Mouse (Mus musculus): ENCODE measurements around the gene Prpf6.

GRCm38 (mm10) chr2:181587796-181588195 lies 3.9 kb upstream of the Prpf6 start:
- TF ChIP-seq CTCF (conservative IDR thresholded peaks at IDR 0.05; ENCODE audit: low read length) (no peak), POU5F1 (IDR thresholded peaks at IDR 0.05; ENCODE audit: borderline replicate concordance, low read length) (no peak), NANOG (IDR thresholded peaks at IDR 0.05; ENCODE audit: borderline replicate concordance, low read length) (no peak)
